Mouse (Mus musculus) right cerebral cortex, postnatal 36 days (tissue): ENCODE results near the gene Pnpla8.
"Not testable (repeated sequence)": the region's sequence is repeated elsewhere in the genome, so short reads cannot be mapped to it uniquely, and the experiment has no call there.

Experiments used
- DNase-seq, 2 experiments: peaks; one replicate each; pipeline ENCODE4 v3.0.0; 2022; ENCODE audit warnings: low spot score in 2 of 2, mixed read lengths in 1 of 2

Pnpla8 gene

GRCm38 (mm10) chr12:44269311-44269831, 48.2 kb downstream of the Pnpla8 start:
- DNase-seq = peak; percentile 60 to 64

- DNase-seq = no peak
These were observed 53.1 kb downstream of the Pnpla8 start for GRCm38 (mm10) chr12:44274125-44274835.

- not testable (repeated sequence) for DNase-seq
These were observed 59.0 kb downstream of the Pnpla8 start for GRCm38 (mm10) chr12:44280147-44280546.

- DNase-seq = no peak
These were observed 60.4 kb downstream of the Pnpla8 start for GRCm38 (mm10) chr12:44281534-44281933.

- no peak for DNase-seq
These were observed 62.2 kb downstream of the Pnpla8 start for GRCm38 (mm10) chr12:44283378-44283777.

GRCm38 (mm10) chr12:44286992-44287391, 65.8 kb downstream of the Pnpla8 start:
- DNase-seq = no peak

- peak in 1 of 2 experiments; percentile 34 for DNase-seq
These were observed 71.1 kb downstream of the Pnpla8 start for GRCm38 (mm10) chr12:44292281-44292680.

GRCm38 (mm10) chr12:44300793-44301192, 79.6 kb downstream of the Pnpla8 start:
- no peak for DNase-seq

- no peak for DNase-seq
These were observed 82.8 kb downstream of the Pnpla8 start for GRCm38 (mm10) chr12:44304012-44304411.

- DNase-seq = no peak
These were observed 83.7 kb downstream of the Pnpla8 start for GRCm38 (mm10) chr12:44304869-44305268.

- DNase-seq = no peak
These were observed 87.1 kb downstream of the Pnpla8 start for GRCm38 (mm10) chr12:44308221-44308620.

- no peak for DNase-seq
These were observed 94.0 kb downstream of the Pnpla8 start for GRCm38 (mm10) chr12:44315212-44315611.

GRCm38 (mm10) chr12:44325091-44325490, 103.9 kb downstream of the Pnpla8 start:
- DNase-seq = peak in 1 of 2 experiments; percentile 18

GRCm38 (mm10) chr12:44327452-44327851, 106.3 kb downstream of the Pnpla8 start:
- DNase-seq = no peak

GRCm38 (mm10) chr12:44328381-44329315, 107.5 kb downstream of the Pnpla8 start, which contains the start of gene Nrcam:
Gene Nrcam (plus strand): TSS chr12:44328885.
- peak; percentile 54 to 70 for DNase-seq

GRCm38 (mm10) chr12:44329316-44330215, 108.4 kb downstream of the Pnpla8 start:
- peak; percentile 57 to 68 for DNase-seq

GRCm38 (mm10) chr12:44330216-44330719, 109.1 kb downstream of the Pnpla8 start:
- DNase-seq = peak in 1 of 2 experiments; percentile 20

GRCm38 (mm10) chr12:44337136-44337640, 116.0 kb downstream of the Pnpla8 start:
- DNase-seq = no peak

GRCm38 (mm10) chr12:44338195-44338622, 117.0 kb downstream of the Pnpla8 start:
- DNase-seq = no peak

GRCm38 (mm10) chr12:44344075-44344474, 122.9 kb downstream of the Pnpla8 start:
- no peak for DNase-seq

GRCm38 (mm10) chr12:44345251-44345650, 124.1 kb downstream of the Pnpla8 start:
- DNase-seq = no peak
